Mouse (Mus musculus) erythroblast, embryonic 14.5 days (primary cell): ENCODE results near the gene Sh2d1b1.

Experiments used
- GATA1 ChIP-seq: IDR thresholded peaks from 2 replicates; pipeline ENCODE4 v1.6.1; 2012; ENCODE audit warnings: low read length, inconsistent platforms, mixed read lengths
- TAL1 ChIP-seq: IDR thresholded peaks from 3 replicates; pipeline ENCODE4 v1.6.1; 2012; ENCODE audit warnings: low read length, inconsistent platforms, mixed read lengths

DNA sequence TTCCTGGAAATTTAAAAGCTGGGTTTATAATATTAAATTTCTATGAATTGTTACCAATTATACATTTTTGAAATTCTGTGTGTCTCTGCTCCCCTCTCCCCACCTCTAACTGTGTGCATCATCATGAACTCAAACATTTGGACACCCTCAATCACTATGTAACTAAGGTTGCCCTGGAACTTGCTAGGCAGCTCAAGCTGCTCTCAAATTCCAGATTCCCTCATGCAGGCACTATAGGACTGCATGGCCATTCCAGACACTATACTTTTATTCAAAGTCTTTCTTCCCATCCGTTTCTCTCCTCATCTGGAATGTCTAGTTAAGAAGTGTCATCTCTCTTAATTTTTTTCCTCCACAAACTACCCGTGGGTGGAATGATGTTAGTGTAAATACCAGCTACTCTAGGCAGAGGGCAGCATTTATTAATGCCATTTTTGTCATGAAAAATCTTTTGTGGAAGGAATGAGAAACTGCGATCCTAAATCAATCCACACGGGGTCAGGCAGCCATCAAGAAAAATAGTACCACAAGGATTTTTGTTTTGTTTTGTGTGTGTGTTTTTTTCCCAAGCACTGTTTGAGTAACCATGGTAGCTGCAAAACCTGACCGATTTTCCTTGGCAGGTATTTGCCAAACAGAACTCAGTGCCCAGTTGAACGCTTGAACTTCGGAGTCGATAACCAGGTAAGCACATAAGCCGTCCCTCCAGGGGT is 15.3 kb downstream of the Sh2d1b1 start:
- TF ChIP-seq TAL1 (no peak), GATA1 (no peak)
